Comparison of ENCODE assay signal across 22 mouse cellular contexts in genomic region chr13:59472222-59472621, GRCm38 (mm10).
DNase-seq lines count a peak whose midpoint lies in the region; ATAC-seq lines count a peak whose summit lies in the region.
"Had no signal": no experiment of that assay in that cellular context is flagged by ENCODE, and none has a peak within 500 bp of the region (broad histone marks: within the 10 kb centered on the region; RNA-seq: fewer than 3 reads in every experiment).

No protein-coding gene starts in this region.

- no peak overlapping the region for H3K4me3 ChIP-seq in heart, embryonic 10.5 days
- no peak overlapping the region for H3K4me3 ChIP-seq in kidney, embryonic 15.5 days (replicated peaks)
- H3K4me3 ChIP-seq: embryonic facial prominence, embryonic 15.5 days; heart, embryonic 12.5 days; hindbrain, embryonic 13.5 days; limb, embryonic 10.5 days; midbrain, embryonic 15.5 days; myocyte; neural tube, embryonic 15.5 days had no signal

- WGBS in heart, embryonic 10.5 days: 87% methylated on average over 5 of the region's 5 CpGs
- WGBS in kidney, embryonic 15.5 days: 76% methylated on average over 5 of the region's 5 CpGs

- no peak overlapping the region for H3K27ac ChIP-seq in heart, embryonic 10.5 days
- no peak overlapping the region for H3K27ac ChIP-seq in kidney, embryonic 15.5 days
- H3K27ac ChIP-seq: embryonic facial prominence, embryonic 15.5 days; hindbrain, embryonic 13.5 days; limb, embryonic 10.5 days; midbrain, embryonic 15.5 days; neural tube, embryonic 15.5 days had no signal

- H3K4me2 ChIP-seq in kidney, embryonic 15.5 days: no peak overlapping the region
- H3K4me2 ChIP-seq: embryonic facial prominence, embryonic 15.5 days; heart, embryonic 12.5 days; hindbrain, embryonic 13.5 days; midbrain, embryonic 15.5 days; neural tube, embryonic 15.5 days had no signal

- no peak overlapping the region for H3K9ac ChIP-seq in kidney, embryonic 15.5 days
- H3K9ac ChIP-seq: embryonic facial prominence, embryonic 15.5 days; heart, embryonic 12.5 days; hindbrain, embryonic 13.5 days; midbrain, embryonic 15.5 days; neural tube, embryonic 15.5 days had no signal

- H3K4me1 ChIP-seq in heart, embryonic 10.5 days: peaks cover 5% of the 10 kb centered on the region; the same call in 1 of the 2 replicates
- H3K4me1 ChIP-seq in kidney, embryonic 15.5 days: 0 out of 2 replicates have a peak, but pooled peaks cover 3% of the 10 kb centered on the region

- no peaks in the 10 kb centered on the region for H3K9me3 ChIP-seq in heart, embryonic 10.5 days
- no peaks in the 10 kb centered on the region for H3K9me3 ChIP-seq in kidney, embryonic 15.5 days (replicated peaks)
- H3K9me3 ChIP-seq: embryonic facial prominence, embryonic 15.5 days; G1E; heart, embryonic 12.5 days; hindbrain, embryonic 13.5 days; limb, embryonic 10.5 days; midbrain, embryonic 15.5 days; neural tube, embryonic 15.5 days had no signal

- peaks cover 8% of the 10 kb centered on the region for H3K36me3 ChIP-seq in heart, embryonic 10.5 days
- peaks cover 16% of the 10 kb centered on the region for H3K36me3 ChIP-seq in kidney, embryonic 15.5 days

- H3K27me3 ChIP-seq in heart, embryonic 10.5 days (ENCODE audit: insufficient read depth, poor library complexity, severe bottlenecking): no peaks in the 10 kb centered on the region
- no peaks in the 10 kb centered on the region for H3K27me3 ChIP-seq in kidney, embryonic 15.5 days
- H3K27me3 ChIP-seq: embryonic facial prominence, embryonic 15.5 days; heart, embryonic 12.5 days; hindbrain, embryonic 13.5 days; midbrain, embryonic 15.5 days; neural tube, embryonic 15.5 days had no signal

- no peak for ATAC-seq in kidney, embryonic 15.5 days (replicated peaks; ENCODE audit: low FRiP score)
- ATAC-seq: activated CD4-positive, CD25-positive, alpha-beta regulatory T cell, adult 4 months; forebrain, embryonic 16.5 days; intestine, embryonic 16.5 days; midbrain, embryonic 15.5 days had no signal

- DNase-seq in adrenal gland, postnatal 10 days: peak; percentile 16
- DNase-seq in adrenal gland, adult 18-20 months (ENCODE audit: low spot score in 2 of 2): no peak
- peak; percentile 53 for DNase-seq in heart, adult 11 months
- DNase-seq in heart, embryonic 10.5 days (ENCODE audit: low spot score): no peak
- peak; percentile 41 for DNase-seq in kidney, postnatal 10 days
- peak; percentile 36 for DNase-seq in lung, postnatal 36 days
- DNase-seq in lung, postnatal 4 days: no peak
- DNase-seq: lung, adult 2 months; right cerebral cortex, postnatal 14 days; spleen, adult 18-20 months had no signal

Comparison
In these comparisons a context has a peak if more than half of its experiments do, and no peak if none do; other contexts are left out.
1. DNase-seq: peak in adrenal gland, postnatal 10 days (single experiment), heart, adult 11 months (single experiment), kidney, postnatal 10 days (single experiment) and lung, postnatal 36 days (single experiment); none in adrenal gland, adult 18-20 months (0 of 2), heart, embryonic 10.5 days (single experiment) and lung, postnatal 4 days (0 of 2).